Mouse (Mus musculus): ENCODE measurements around the gene Retreg1. TPM values are rescaled to one million over a fixed set of nuclear protein-coding genes. Genes with fewer than 3 reads are reported as not detected.

The Retreg1 gene
- polyA plus RNA-seq, 1 experiment from 2014 or later, result 56.5 TPM

DNA sequence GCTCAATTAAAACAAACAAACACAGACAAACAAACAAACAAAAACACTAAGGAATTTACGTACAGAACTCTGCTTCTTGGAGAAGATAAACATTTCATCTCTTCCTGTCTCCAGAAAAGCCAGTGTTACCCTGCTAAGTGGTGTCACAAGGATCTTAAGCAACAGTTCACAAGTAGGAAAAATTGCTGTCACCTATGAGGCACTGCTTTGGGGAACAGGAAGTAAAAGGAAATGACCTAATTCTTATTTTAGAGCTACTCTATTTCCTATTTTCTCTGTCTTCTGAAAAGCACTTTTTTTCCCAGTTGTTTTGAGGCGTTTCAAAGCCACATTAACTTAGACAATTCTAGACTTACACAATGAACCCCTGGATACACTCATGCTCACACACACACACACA is 12.6 kb upstream of the Retreg1 start:
- Histone ChIP-seq H3K27ac (ENCODE audit: poor library complexity, severe bottlenecking) (0 out of 2 replicates have a peak overlapping the region, but pooled peaks have one; percentile 2), H3K4me2 (no peak overlapping the region), H3K9ac (no peak overlapping the region), H3K4me1 (replicated peaks) (peaks cover 12% of the 10 kb centered on the region; the same call in 1 of the 2 replicates), H3K9me3 (replicated peaks) (no peaks in the 10 kb centered on the region; the same call in 1 of the 2 replicates), H3K27me3 (replicated peaks) (no peaks in the 10 kb centered on the region), H3K4me3 (no peak overlapping the region), H3K36me3 (no peaks in the 10 kb centered on the region)
- WGBS, result 54% methylated on average over 2 of the region's 2 CpGs
- ATAC-seq (ENCODE audit: insufficient number of reproducible peaks, low FRiP score), result no peak

DNA sequence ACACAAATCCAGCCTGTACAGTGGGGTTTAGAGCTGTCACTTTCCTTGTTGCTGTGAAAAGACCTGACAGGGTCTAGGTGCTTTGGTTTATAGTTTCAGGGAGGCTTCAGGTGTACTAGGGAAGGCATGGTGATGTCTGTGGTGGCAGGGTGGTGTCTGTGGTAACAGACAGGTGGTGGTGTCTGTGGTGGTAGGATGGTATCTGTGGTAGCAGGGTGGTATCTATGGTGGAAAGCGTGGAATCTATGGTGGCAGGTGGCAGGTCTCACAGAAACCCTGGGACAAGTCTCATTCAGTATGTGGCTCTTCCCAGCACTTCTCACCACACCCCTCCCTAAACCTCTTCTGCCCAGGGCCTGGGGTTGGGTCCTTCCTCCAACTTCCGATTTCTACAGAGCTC is 8.7 kb upstream of the Retreg1 start:
- no peak overlapping the region for H3K27ac ChIP-seq (ENCODE audit: poor library complexity, severe bottlenecking)
- H3K4me2 ChIP-seq, result no peak overlapping the region
- H3K27me3 ChIP-seq (replicated peaks), result no peaks in the 10 kb centered on the region
- 65% methylated on average over 2 of the region's 2 CpGs for WGBS
- peaks cover 9% of the 10 kb centered on the region for H3K9me3 ChIP-seq (replicated peaks)
- no peak overlapping the region for H3K9ac ChIP-seq
- ATAC-seq (ENCODE audit: insufficient number of reproducible peaks, low FRiP score), result no peak
- peaks cover 9% of the 10 kb centered on the region; the same call in 1 of the 2 replicates for H3K4me1 ChIP-seq (replicated peaks)
- no peaks in the 10 kb centered on the region for H3K36me3 ChIP-seq
- H3K4me3 ChIP-seq, result no peak overlapping the region

DNA sequence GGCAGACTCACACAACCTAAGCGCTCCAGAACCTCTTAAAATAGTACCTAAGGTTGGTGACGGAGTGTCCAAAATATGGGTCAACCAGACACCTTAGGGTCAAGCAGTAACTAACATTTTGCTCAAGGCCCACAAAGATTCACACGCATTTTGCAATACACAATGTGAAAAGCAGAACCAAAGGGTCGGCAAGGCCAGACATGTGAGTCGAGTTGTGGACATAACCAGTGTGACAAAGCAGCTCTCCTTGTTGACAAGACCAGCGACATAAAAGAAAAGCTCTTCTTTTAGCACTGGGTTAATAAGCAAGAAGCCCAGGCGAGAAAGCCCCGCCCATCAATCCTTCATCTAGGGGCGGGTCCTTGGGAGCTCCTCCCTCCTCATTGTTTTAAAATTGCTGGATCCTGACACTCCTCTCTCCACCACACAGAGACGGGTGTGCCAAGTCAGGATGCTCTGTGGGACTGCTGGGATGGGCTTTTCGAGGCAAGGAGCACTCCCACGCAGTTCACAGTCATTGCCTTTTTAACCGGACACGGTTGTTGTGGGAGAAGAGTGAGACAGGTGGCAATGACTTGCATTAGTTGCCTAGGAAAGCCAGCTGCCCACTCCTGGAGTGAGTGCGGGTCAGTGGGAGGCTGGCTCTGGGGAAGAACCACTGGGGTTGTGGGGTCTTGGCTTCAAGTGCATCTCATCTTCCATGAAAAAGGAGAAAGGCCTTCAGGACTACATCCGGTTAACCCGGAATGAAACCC is 7.9 kb upstream of the Retreg1 start:
- no peak for ATAC-seq (ENCODE audit: insufficient number of reproducible peaks, low FRiP score)
- peaks cover 4% of the 10 kb centered on the region; the same call in 1 of the 2 replicates for H3K4me1 ChIP-seq (replicated peaks)
- H3K36me3 ChIP-seq, result no peaks in the 10 kb centered on the region
- 85% methylated on average over 17 of the region's 17 CpGs for WGBS
- H3K9ac ChIP-seq, result no peak overlapping the region
- peaks cover 9% of the 10 kb centered on the region for H3K9me3 ChIP-seq (replicated peaks)
- H3K4me2 ChIP-seq, result no peak overlapping the region
- H3K4me3 ChIP-seq, result no peak overlapping the region
- H3K27me3 ChIP-seq (replicated peaks), result no peaks in the 10 kb centered on the region
- H3K27ac ChIP-seq (ENCODE audit: poor library complexity, severe bottlenecking), result no peak overlapping the region

DNA sequence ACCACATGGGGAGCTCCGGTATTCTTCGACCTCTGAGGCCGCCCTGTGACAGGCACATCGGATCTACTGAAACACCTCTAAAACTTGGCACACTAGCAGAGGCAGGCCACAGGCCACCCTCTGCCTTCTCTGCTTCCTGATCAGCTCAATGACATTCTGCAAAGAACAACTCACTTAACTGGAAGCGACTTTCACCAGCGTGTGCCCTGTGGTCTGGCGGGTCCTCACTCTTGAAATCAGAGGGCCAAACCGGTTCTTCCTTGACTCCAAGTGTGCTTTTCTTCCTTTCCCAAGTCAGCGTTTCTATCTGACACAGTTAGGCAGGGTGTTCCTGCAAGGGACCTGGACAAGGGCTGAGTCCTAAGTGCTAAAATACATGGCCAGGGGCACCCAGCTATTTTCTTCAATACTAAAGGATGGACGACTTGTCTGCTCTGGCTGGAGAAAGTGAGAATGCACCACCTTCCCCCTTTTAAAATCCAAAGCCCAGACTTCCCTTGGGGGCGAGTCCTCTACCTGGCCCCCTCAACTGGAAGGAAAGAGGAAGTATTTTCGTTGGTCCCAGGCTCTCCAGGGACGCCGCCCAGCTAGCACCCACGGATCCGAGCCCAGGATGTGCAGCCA is 406 bp upstream of the Retreg1 start:
- 12% methylated on average over 16 of the region's 16 CpGs for WGBS
- peaks cover 17% of the 10 kb centered on the region for H3K27me3 ChIP-seq (replicated peaks)
- 0 out of 2 replicates have a peak, but pooled peaks cover 5% of the 10 kb centered on the region for H3K4me1 ChIP-seq (replicated peaks)
- H3K36me3 ChIP-seq, result no peaks in the 10 kb centered on the region
- peak overlapping the region; percentile 93 for H3K4me2 ChIP-seq
- H3K9ac ChIP-seq, result peak overlapping the region; percentile 75
- peak overlapping the region; percentile 64 for H3K4me3 ChIP-seq
- peak; percentile 19; the same call in 1 of the 2 replicates for ATAC-seq (ENCODE audit: insufficient number of reproducible peaks, low FRiP score)
- H3K9me3 ChIP-seq (replicated peaks), result peaks cover 2% of the 10 kb centered on the region; the same call in 1 of the 2 replicates
- no peak overlapping the region for H3K27ac ChIP-seq (ENCODE audit: poor library complexity, severe bottlenecking)

DNA sequence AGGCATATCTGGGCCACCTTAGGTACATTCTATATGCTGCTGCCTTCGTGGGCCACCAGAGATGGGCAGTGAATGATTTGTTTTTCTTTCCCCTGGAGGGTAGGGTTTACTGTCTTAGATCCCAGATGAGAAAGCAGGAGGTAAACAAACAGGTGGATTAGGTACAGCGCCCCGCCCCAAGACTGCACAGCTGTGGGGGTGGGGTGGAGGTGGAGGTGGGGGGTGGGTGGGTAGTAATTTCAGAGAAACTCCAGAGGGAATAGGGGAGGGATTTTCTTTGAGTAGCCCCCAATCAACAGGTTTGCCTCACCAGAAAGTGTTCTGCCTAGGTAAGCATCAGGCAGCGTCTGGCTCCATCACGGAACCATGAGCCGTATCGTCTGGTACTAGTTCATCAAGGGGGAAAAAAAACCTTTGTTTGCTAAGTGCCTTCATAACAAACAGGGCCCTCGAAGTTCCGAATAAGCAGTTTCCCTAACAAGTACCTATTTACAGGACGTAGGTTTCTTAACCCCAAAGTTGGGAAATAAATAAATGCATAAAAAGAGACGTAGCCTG is 1.1 kb downstream of the Retreg1 start:
- WGBS, result 24% methylated on average over 11 of the region's 11 CpGs
- H3K4me3 ChIP-seq, result peak overlapping the region; percentile 64
- H3K27ac ChIP-seq (ENCODE audit: poor library complexity, severe bottlenecking), result no peak overlapping the region
- H3K36me3 ChIP-seq, result no peaks in the 10 kb centered on the region
- no peak for ATAC-seq (ENCODE audit: insufficient number of reproducible peaks, low FRiP score)
- H3K9me3 ChIP-seq (replicated peaks), result no peaks in the 10 kb centered on the region
- H3K4me1 ChIP-seq (replicated peaks), result 0 out of 2 replicates have a peak, but pooled peaks cover 5% of the 10 kb centered on the region
- H3K27me3 ChIP-seq (replicated peaks), result peaks cover 17% of the 10 kb centered on the region
- H3K4me2 ChIP-seq, result peak overlapping the region; percentile 93
- H3K9ac ChIP-seq, result peak overlapping the region; percentile 75; the same call in 1 of the 2 replicates

DNA sequence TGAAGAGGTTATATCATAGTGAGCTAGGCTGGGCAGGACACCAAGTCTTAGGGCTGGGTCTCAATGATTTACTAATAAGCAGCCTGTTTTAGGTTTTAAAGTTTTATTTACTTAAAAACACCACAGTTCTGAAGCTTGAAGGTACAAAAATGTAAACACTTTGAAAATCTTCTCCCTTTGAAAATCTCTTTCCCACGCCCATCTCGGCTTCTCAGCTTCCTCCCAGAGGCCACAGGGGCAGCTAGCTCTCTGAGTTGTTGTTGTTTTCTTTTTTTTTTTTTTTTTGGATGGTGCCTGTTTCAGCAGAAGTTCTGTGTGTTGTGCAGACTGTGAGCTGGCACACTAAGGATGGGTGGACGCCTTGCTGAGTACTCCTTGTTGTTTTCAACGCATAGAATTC is 1.8 kb downstream of the Retreg1 start:
- Histone ChIP-seq H3K27ac (ENCODE audit: poor library complexity, severe bottlenecking) (no peak overlapping the region), H3K9me3 (replicated peaks) (0 out of 2 replicates have a peak, but pooled peaks cover 5% of the 10 kb centered on the region), H3K27me3 (replicated peaks) (peaks cover 17% of the 10 kb centered on the region), H3K4me2 (no peak overlapping the region), H3K36me3 (no peaks in the 10 kb centered on the region), H3K9ac (no peak overlapping the region), H3K4me3 (no peak overlapping the region), H3K4me1 (replicated peaks) (0 out of 2 replicates have a peak, but pooled peaks cover 5% of the 10 kb centered on the region)
- ATAC-seq (ENCODE audit: insufficient number of reproducible peaks, low FRiP score), result no peak
- WGBS, result 58% methylated on average over 4 of the region's 4 CpGs

DNA sequence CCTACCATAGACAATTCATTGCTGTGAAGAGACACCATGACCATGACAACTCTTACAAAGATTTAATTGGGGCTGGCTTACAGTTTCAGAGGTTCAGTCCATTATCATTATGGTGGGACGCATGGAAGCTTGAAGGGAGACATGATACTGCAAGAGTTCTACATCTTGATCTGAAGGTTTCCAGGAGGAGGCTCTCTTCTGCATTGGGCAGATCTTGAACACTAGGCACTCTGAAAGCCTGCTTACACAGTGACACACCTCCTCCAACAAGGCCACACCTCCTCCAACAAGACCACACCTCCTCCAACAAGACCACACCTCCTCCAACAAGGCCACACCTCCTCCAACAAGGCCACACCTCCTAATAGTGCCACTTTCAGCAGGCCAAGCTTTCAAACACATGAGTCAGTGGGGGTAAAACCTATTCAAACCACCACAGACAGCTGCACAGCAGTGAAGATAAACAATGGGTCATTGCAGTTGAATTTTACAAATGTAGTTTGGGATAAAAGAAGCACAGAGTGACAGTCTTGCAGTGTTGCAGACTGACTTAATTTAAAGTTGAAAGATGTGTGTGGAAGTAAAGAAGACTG is 4.7 kb downstream of the Retreg1 start:
- Histone ChIP-seq H3K4me1 (replicated peaks) (peaks cover 1% of the 10 kb centered on the region; the same call in 1 of the 2 replicates), H3K4me3 (no peak overlapping the region), H3K4me2 (no peak overlapping the region), H3K27ac (ENCODE audit: poor library complexity, severe bottlenecking) (no peak overlapping the region), H3K36me3 (no peaks in the 10 kb centered on the region), H3K9me3 (replicated peaks) (0 out of 2 replicates have a peak, but pooled peaks cover 5% of the 10 kb centered on the region), H3K9ac (no peak overlapping the region), H3K27me3 (replicated peaks) (no peaks in the 10 kb centered on the region)
- WGBS, result 95% methylated on average over 1 of the region's 1 CpGs
- ATAC-seq (ENCODE audit: insufficient number of reproducible peaks, low FRiP score), result no peak

DNA sequence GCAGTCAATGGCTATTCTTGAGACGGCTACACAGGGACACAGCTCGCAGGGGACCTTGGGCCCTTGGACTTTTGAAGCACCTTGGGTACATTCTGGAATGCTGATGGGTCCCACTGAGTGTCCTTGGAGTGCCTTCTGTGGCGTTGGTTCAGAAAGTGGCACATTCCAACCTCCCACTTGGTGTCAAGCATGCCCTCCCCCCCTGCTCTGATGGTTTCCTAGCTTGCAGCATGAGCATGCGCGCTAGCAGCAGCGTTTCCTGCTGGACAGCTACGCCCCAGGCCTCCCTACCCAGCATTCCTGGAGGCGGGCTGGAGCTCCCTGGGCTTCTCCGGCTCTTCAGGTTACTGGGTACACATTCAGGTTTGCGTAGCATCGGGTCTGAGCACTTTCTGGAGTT is 7.6 kb downstream of the Retreg1 start:
- WGBS, result 61% methylated on average over 11 of the region's 11 CpGs
- H3K27ac ChIP-seq (ENCODE audit: poor library complexity, severe bottlenecking), result no peak overlapping the region
- ATAC-seq (ENCODE audit: insufficient number of reproducible peaks, low FRiP score), result no peak
- no peak overlapping the region for H3K4me3 ChIP-seq
- H3K4me1 ChIP-seq (replicated peaks), result no peaks in the 10 kb centered on the region; the same call in 1 of the 2 replicates
- no peak overlapping the region for H3K4me2 ChIP-seq
- H3K9me3 ChIP-seq (replicated peaks), result 0 out of 2 replicates have a peak, but pooled peaks cover 5% of the 10 kb centered on the region
- no peaks in the 10 kb centered on the region for H3K36me3 ChIP-seq
- no peaks in the 10 kb centered on the region for H3K27me3 ChIP-seq (replicated peaks)
- no peak overlapping the region for H3K9ac ChIP-seq

DNA sequence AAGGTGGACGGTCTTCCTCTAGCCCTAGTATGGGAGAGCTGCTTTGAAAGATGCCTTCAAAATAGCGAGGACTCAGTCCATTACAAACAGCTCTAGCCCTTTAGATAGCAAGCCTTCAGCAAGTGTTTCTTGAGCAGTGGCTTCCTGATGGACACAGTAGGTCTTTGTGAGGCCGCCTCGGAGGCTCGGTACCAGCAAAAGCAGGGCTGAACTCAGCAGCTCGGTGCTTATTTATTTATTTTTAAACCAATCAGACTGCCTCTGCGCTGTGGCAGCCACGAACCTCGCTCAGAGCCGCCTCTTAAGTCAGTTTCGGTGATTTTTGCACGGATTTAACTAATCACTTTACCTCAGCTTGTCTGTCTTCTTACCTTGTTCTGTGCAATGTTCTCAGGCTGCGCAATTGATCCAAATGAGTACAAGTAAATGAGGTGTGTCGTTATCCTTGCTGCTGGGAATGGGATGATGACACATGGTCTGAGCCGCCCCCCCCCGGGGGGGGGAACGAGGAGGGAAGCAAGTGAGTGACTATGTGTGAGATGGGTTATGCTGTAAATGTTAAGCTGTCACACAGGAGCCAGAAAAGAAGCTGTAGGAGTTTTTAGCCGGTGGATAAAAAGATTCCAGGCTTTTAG is 11.4 kb downstream of the Retreg1 start:
- no peak for ATAC-seq (ENCODE audit: insufficient number of reproducible peaks, low FRiP score)
- Histone ChIP-seq H3K4me2 (no peak overlapping the region), H3K9ac (no peak overlapping the region), H3K36me3 (no peaks in the 10 kb centered on the region), H3K4me1 (replicated peaks) (peaks cover 9% of the 10 kb centered on the region; the same call in 1 of the 2 replicates), H3K27me3 (replicated peaks) (no peaks in the 10 kb centered on the region), H3K4me3 (no peak overlapping the region), H3K27ac (ENCODE audit: poor library complexity, severe bottlenecking) (no peak overlapping the region), H3K9me3 (replicated peaks) (0 out of 2 replicates have a peak, but pooled peaks cover 2% of the 10 kb centered on the region)
- 60% methylated on average over 18 of the region's 18 CpGs for WGBS

DNA sequence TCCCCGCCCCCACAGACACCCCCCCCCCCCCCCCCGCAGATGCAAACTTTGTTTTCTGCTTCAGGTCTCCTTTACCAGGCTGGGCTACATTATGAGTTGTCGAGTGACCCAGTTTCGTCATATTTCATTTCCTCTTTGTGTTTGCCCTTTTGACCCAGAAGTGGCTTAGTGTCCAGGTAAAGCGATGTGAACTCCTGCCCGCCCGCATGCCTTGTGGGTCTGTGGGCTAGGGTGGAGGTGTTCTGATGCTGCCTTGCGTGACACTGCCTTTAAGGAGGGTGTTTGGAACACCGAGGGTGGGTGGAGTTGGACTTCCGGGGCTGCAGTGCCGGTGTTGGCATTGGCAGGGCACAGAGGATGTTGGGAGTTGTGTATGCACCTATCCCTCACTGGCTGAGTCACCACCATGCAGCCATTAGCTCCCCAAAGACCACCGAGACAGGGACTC is 15.7 kb downstream of the Retreg1 start:
- no peak overlapping the region for H3K9ac ChIP-seq
- H3K4me3 ChIP-seq, result no peak overlapping the region
- ATAC-seq (ENCODE audit: insufficient number of reproducible peaks, low FRiP score), result no peak
- no peak overlapping the region for H3K27ac ChIP-seq (ENCODE audit: poor library complexity, severe bottlenecking)
- H3K36me3 ChIP-seq, result no peaks in the 10 kb centered on the region
- no peak overlapping the region for H3K4me2 ChIP-seq
- H3K4me1 ChIP-seq (replicated peaks), result peaks cover 12% of the 10 kb centered on the region
- H3K27me3 ChIP-seq (replicated peaks), result no peaks in the 10 kb centered on the region
- 63% methylated on average over 11 of the region's 12 CpGs for whole genome bisulfite sequencing
- no peaks in the 10 kb centered on the region for H3K9me3 ChIP-seq (replicated peaks)
